Mouse (Mus musculus): ENCODE results near the gene Tbx15. TPM values are rescaled to one million over a fixed set of nuclear protein-coding genes. Genes with fewer than 3 reads are reported as not detected.

Tbx15 gene
- polyA plus RNA-seq, 1 experiment from 2014 or later: 0.24 TPM

- WGBS: 10% methylated on average over 2 of the region's 2 CpGs
- ATAC-seq (ENCODE audit: insufficient number of reproducible peaks, insufficient read depth, low FRiP score, low read depth): no peak
Measured at GRCm38 (mm10) chr3:99261986-99262385, 21.8 kb downstream of the Tbx15 start.

DNA sequence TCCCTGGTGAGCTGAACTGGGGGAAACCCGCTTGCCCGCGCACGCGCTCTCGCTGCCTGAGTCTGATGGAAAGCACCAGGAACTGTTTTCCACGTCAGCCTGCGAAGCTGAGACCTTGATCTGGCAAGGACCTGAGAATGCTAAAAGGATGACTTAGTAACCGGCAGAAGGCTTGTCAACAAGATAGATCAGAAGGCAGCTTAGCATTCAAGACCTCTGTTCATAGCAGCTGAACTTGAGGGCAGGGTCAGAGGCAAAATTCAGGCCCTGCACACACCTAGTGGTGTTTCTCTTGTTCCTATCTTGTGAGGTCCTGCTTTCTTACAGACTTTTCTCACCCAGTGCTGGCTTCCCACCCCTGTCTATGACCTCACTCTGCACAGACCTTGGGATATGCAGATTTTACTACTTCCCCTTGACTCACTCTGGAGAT lies 23.3 kb downstream of the Tbx15 start:
- 20% methylated on average over 9 of the region's 9 CpGs for WGBS
- no peak for ATAC-seq (ENCODE audit: insufficient number of reproducible peaks, insufficient read depth, low FRiP score, low read depth)
- no peak overlapping the region for H3K4me2 ChIP-seq (ENCODE audit: low read length)

More at GRCm38 (mm10) chr3:99261986-99262385, 21.8 kb downstream of the Tbx15 start:
- no peak overlapping the region for H3K27ac ChIP-seq (replicated peaks in 1 of 2; ENCODE audit: control insufficient read depth in 1 of 2, insufficient read depth in 1 of 2, low read depth in 2 of 2, low read length in 2 of 2)
- no peak overlapping the region for H3K4me3 ChIP-seq (ENCODE audit: control insufficient read depth in 1 of 2, insufficient read depth in 1 of 2, low read depth in 1 of 2, low read length in 2 of 2)
- no peaks in the 10 kb centered on the region; a peak in 1 of 4 replicates for H3K4me1 ChIP-seq (ENCODE audit: control insufficient read depth in 2 of 2, insufficient read depth in 2 of 2, low read length in 2 of 2)
- H3K9ac ChIP-seq (ENCODE audit: low read length): no peak overlapping the region
- no peak overlapping the region for H3K4me2 ChIP-seq (ENCODE audit: low read length)
- H3K9me3 ChIP-seq (ENCODE audit: control insufficient read depth, low read length): peaks cover 3% of the 10 kb centered on the region; the same call in 1 of the 2 replicates
- H3K27me3 ChIP-seq (ENCODE audit: control insufficient read depth, insufficient read depth, low read length): peaks cover 93% of the 10 kb centered on the region
- H3K36me3 ChIP-seq (ENCODE audit: control insufficient read depth, insufficient read depth, low read length): no peaks in the 10 kb centered on the region

DNA sequence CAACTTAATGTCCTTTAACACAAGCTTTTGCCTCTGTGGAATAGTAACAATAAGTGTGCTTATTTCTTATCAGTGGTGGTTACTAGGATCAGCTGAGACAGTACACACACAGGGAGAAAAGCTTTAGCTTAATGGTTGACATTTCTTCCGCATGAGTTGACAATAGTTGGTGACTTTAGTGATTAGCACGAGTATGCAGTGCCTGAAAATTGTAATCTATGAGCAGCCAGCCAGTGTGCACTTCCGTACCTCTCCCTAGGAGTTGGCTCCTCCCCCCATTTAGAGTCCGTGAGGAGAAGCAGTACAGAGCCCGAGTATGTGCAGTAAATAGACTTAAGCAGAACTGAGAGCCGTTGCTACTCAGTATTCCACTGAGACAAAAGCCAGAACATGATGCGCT lies 24.5 kb downstream of the Tbx15 start:
- Histone ChIP-seq H3K36me3 (ENCODE audit: control insufficient read depth, insufficient read depth, low read length) (no peaks in the 10 kb centered on the region), H3K4me3 (ENCODE audit: control insufficient read depth in 1 of 2, insufficient read depth in 1 of 2, low read depth in 1 of 2, low read length in 2 of 2) (no peak overlapping the region), H3K4me1 (ENCODE audit: control insufficient read depth in 2 of 2, insufficient read depth in 2 of 2, low read length in 2 of 2) (no peaks in the 10 kb centered on the region), H3K27me3 (ENCODE audit: control insufficient read depth, insufficient read depth, low read length) (peaks cover 72% of the 10 kb centered on the region), H3K4me2 (ENCODE audit: low read length) (no peak overlapping the region), H3K9me3 (ENCODE audit: control insufficient read depth, low read length) (peaks cover 3% of the 10 kb centered on the region; the same call in 1 of the 2 replicates), H3K9ac (ENCODE audit: low read length) (no peak overlapping the region), H3K27ac (replicated peaks in 1 of 2; ENCODE audit: control insufficient read depth in 1 of 2, insufficient read depth in 1 of 2, low read depth in 2 of 2, low read length in 2 of 2) (no peak overlapping the region)
- 33% methylated on average over 7 of the region's 7 CpGs for WGBS
- ATAC-seq (ENCODE audit: insufficient number of reproducible peaks, insufficient read depth, low FRiP score, low read depth): no peak

More for the DNA sequence above, 23.3 kb downstream of the Tbx15 start:
- Histone ChIP-seq H3K4me3 (ENCODE audit: control insufficient read depth in 1 of 2, insufficient read depth in 1 of 2, low read depth in 1 of 2, low read length in 2 of 2) (no peak overlapping the region), H3K27me3 (ENCODE audit: control insufficient read depth, insufficient read depth, low read length) (peaks cover 84% of the 10 kb centered on the region), H3K4me1 (ENCODE audit: control insufficient read depth in 2 of 2, insufficient read depth in 2 of 2, low read length in 2 of 2) (no peaks in the 10 kb centered on the region), H3K9me3 (ENCODE audit: control insufficient read depth, low read length) (peaks cover 3% of the 10 kb centered on the region; the same call in 1 of the 2 replicates), H3K9ac (ENCODE audit: low read length) (no peak overlapping the region), H3K27ac (replicated peaks in 1 of 2; ENCODE audit: control insufficient read depth in 1 of 2, insufficient read depth in 1 of 2, low read depth in 2 of 2, low read length in 2 of 2) (no peak overlapping the region), H3K36me3 (ENCODE audit: control insufficient read depth, insufficient read depth, low read length) (no peaks in the 10 kb centered on the region)

GRCm38 (mm10) chr3:99266752-99267303 lies 26.6 kb downstream of the Tbx15 start:
- H3K9me3 ChIP-seq (ENCODE audit: control insufficient read depth, low read length): peaks cover 3% of the 10 kb centered on the region; the same call in 1 of the 2 replicates
- ATAC-seq (ENCODE audit: insufficient number of reproducible peaks, insufficient read depth, low FRiP score, low read depth): no peak
- no peaks in the 10 kb centered on the region for H3K36me3 ChIP-seq (ENCODE audit: control insufficient read depth, insufficient read depth, low read length)
- H3K27me3 ChIP-seq (ENCODE audit: control insufficient read depth, insufficient read depth, low read length): peaks cover 53% of the 10 kb centered on the region
- WGBS: 50% methylated on average over 10 of the region's 10 CpGs
- no peak overlapping the region for H3K27ac ChIP-seq (replicated peaks in 1 of 2; ENCODE audit: control insufficient read depth in 1 of 2, insufficient read depth in 1 of 2, low read depth in 2 of 2, low read length in 2 of 2)
- H3K9ac ChIP-seq (ENCODE audit: low read length): no peak overlapping the region
- H3K4me2 ChIP-seq (ENCODE audit: low read length): no peak overlapping the region
- H3K4me3 ChIP-seq (ENCODE audit: control insufficient read depth in 1 of 2, insufficient read depth in 1 of 2, low read depth in 1 of 2, low read length in 2 of 2): no peak overlapping the region
- no peaks in the 10 kb centered on the region for H3K4me1 ChIP-seq (ENCODE audit: control insufficient read depth in 2 of 2, insufficient read depth in 2 of 2, low read length in 2 of 2)

GRCm38 (mm10) chr3:99277973-99278580 lies 37.9 kb downstream of the Tbx15 start:
- 56% methylated on average over 12 of the region's 12 CpGs for WGBS
- ATAC-seq (ENCODE audit: insufficient number of reproducible peaks, insufficient read depth, low FRiP score, low read depth): no peak
- Histone ChIP-seq H3K4me3 (ENCODE audit: control insufficient read depth in 1 of 2, insufficient read depth in 1 of 2, low read depth in 1 of 2, low read length in 2 of 2) (no peak overlapping the region), H3K4me2 (ENCODE audit: low read length) (no peak overlapping the region), H3K27me3 (ENCODE audit: control insufficient read depth, insufficient read depth, low read length) (no peaks in the 10 kb centered on the region), H3K27ac (replicated peaks in 1 of 2; ENCODE audit: control insufficient read depth in 1 of 2, insufficient read depth in 1 of 2, low read depth in 2 of 2, low read length in 2 of 2) (no peak overlapping the region), H3K9ac (ENCODE audit: low read length) (no peak overlapping the region), H3K36me3 (ENCODE audit: control insufficient read depth, insufficient read depth, low read length) (no peaks in the 10 kb centered on the region), H3K9me3 (ENCODE audit: control insufficient read depth, low read length) (no peaks in the 10 kb centered on the region), H3K4me1 (ENCODE audit: control insufficient read depth in 2 of 2, insufficient read depth in 2 of 2, low read length in 2 of 2) (no peaks in the 10 kb centered on the region)

GRCm38 (mm10) chr3:99279718-99280117 lies 39.5 kb downstream of the Tbx15 start:
- Histone ChIP-seq H3K36me3 (ENCODE audit: control insufficient read depth, insufficient read depth, low read length) (no peaks in the 10 kb centered on the region), H3K4me3 (ENCODE audit: control insufficient read depth in 1 of 2, insufficient read depth in 1 of 2, low read depth in 1 of 2, low read length in 2 of 2) (no peak overlapping the region), H3K4me1 (ENCODE audit: control insufficient read depth in 2 of 2, insufficient read depth in 2 of 2, low read length in 2 of 2) (no peaks in the 10 kb centered on the region), H3K9me3 (ENCODE audit: control insufficient read depth, low read length) (no peaks in the 10 kb centered on the region), H3K27ac (replicated peaks in 1 of 2; ENCODE audit: control insufficient read depth in 1 of 2, insufficient read depth in 1 of 2, low read depth in 2 of 2, low read length in 2 of 2) (no peak overlapping the region), H3K27me3 (ENCODE audit: control insufficient read depth, insufficient read depth, low read length) (0 out of 2 replicates have a peak, but pooled peaks cover under 1% of the 10 kb centered on the region), H3K9ac (ENCODE audit: low read length) (no peak overlapping the region), H3K4me2 (ENCODE audit: low read length) (no peak overlapping the region)
- 62% methylated on average over 3 of the region's 3 CpGs for WGBS
- ATAC-seq (ENCODE audit: insufficient number of reproducible peaks, insufficient read depth, low FRiP score, low read depth): no peak

GRCm38 (mm10) chr3:99281453-99281852 lies 41.3 kb downstream of the Tbx15 start:
- 0 out of 2 replicates have a peak, but pooled peaks cover 4% of the 10 kb centered on the region for H3K27me3 ChIP-seq (ENCODE audit: control insufficient read depth, insufficient read depth, low read length)
- no peaks in the 10 kb centered on the region for H3K4me1 ChIP-seq (ENCODE audit: control insufficient read depth in 2 of 2, insufficient read depth in 2 of 2, low read length in 2 of 2)
- no peak overlapping the region for H3K4me3 ChIP-seq (ENCODE audit: control insufficient read depth in 1 of 2, insufficient read depth in 1 of 2, low read depth in 1 of 2, low read length in 2 of 2)
- ATAC-seq (ENCODE audit: insufficient number of reproducible peaks, insufficient read depth, low FRiP score, low read depth): no peak
- no peaks in the 10 kb centered on the region for H3K36me3 ChIP-seq (ENCODE audit: control insufficient read depth, insufficient read depth, low read length)
- no peaks in the 10 kb centered on the region for H3K9me3 ChIP-seq (ENCODE audit: control insufficient read depth, low read length)
- H3K4me2 ChIP-seq (ENCODE audit: low read length): no peak overlapping the region
- H3K27ac ChIP-seq (replicated peaks in 1 of 2; ENCODE audit: control insufficient read depth in 1 of 2, insufficient read depth in 1 of 2, low read depth in 2 of 2, low read length in 2 of 2): no peak overlapping the region
- WGBS: 54% methylated on average over 4 of the region's 4 CpGs
- no peak overlapping the region for H3K9ac ChIP-seq (ENCODE audit: low read length)
